Mouse (Mus musculus) urinary bladder, postnatal 25 days (tissue): ENCODE measurements around the gene Chaf1b.
A peak's percentile ranks its signal among the peaks of the same experiment; 100 is the strongest.

ENCODE experiments used
- DNase-seq: peaks from one replicate; pipeline ENCODE4 v3.0.0; 2022; ENCODE audit warnings: low spot score

The Chaf1b gene

DNA sequence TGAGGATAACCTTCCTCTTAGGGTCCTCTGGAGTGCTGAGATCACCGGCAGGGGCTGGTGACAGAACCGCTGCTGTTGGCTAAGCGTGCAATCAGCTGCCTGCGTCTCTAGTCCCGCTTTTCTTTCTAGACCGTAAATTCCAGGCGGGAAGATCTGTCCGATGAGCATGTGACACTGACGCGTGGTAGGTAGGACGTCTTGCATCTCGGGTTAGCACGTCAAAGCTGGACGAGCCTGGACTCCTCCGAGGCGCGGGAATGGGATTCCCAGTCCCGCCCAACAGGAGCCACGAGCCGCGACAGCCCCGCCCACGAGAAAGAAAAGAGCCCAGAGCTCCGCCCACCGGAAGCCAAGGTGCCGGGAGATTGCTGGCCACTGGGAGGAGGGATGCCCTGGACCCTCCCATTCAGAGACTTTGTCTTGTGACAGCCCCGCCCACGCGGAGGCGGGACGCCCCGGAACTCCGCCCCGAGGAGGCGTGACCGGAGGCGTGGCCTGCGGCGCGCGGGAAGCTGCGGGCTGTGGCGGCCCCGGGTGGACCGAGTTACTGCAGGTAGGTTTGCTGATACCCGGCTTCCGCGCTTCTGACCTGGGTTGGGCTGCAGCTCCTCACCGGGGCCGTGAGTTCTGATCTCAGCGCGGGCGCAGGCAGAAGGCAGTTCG is at the start of gene Chaf1b:
Gene Chaf1b, plus strand, starts transcription at position 479 of the 663 bp plus-strand sequence.
- DNase-seq: peak; percentile 98

DNA sequence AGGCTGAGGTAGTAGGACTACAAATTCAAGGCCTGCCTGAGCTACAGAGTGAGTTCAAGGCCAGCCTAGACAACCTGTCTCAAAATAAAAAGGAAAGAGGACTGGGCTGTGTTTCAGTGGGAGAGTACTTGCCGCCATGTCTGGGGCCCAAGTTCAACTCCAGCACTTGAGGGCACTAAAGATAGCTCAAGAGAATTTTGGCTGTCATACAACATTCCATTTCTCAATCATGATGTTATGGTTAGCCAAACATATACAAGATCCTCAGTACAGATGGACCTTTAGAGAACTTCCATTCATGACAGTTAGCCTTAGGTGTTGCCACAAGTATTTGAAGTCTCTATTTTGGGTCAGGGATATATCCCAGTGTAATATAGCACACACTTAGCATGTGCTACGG is 49.6 kb upstream of the Chaf1b start:
- DNase-seq: no peak

DNA sequence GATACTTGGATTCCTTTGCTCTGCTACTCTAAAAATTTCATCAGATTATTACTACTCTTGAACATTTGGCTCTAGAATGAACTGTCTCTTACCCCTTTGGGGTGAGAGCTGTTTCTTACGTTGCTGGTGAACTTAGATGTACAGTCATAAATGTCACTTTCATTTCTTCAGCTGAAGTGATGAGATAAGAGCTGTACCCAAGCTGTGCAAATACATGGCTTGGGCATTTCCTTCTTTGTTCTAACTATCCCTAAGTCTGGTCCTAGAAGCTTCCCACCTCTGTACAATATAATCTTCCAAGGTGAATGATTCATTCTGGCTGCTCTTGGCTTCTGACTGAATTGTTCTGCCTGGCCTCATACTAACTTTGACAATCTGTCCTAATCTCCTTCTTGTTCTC is 44.7 kb upstream of the Chaf1b start:
- no peak for DNase-seq

DNA sequence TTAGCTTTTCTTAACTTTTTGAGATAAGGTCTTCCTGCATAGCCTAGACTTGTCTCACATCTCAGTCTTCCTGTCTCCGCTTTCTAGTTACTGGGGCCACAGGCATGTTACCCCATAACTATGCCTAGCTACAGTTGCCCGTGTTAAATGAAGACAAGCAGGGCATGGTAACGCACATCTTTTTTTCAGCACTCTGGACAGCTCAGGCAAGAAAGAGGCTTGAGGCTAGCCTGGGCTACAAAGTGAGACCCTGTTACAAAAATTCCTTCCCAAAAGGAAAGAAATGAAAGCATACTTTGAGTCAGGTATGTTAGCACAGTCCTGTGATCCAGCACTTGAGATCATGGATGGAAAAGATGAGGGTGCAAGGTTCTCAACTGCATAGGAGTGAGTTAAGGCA is 33.2 kb upstream of the Chaf1b start:
- DNase-seq: no peak

DNA sequence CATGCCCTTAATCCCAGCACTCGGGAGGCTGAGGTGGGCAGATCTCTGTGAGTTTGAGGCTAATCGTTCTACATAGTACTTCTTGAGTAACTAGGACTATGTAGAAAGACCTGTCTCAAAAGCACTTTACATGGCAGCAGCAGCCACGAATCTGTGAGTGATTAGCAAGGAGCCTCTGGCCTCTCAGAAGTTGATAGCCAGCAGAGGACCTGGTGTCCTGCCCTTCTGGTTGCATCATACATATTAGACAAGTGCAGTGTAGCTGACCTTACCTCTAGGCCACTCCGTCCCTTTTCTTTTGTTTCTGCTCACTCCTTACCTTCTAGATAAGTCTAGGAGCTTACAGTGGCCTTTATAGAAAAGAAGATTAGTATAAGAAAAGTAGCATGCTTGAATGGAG is 23.7 kb upstream of the Chaf1b start:
- DNase-seq: no peak

DNA sequence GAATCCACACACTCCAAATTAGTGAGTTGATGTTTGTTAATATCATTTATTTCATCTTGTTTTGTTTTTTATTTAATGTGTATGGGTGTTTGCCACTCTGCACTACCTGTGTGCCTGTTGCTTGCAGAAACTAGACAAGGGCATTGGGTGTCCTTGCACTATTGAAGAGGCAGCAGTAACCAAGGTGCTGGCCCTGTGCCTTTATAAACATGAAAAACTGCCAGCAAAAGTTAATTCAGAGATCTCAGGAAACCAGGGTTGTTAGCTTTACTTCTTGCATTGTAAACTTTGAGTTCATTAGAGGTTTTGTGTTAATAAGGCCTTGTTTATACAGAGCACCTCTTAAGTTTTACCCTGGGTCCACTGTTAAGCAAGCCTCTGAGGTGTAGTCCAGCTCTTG is 23.0 kb upstream of the Chaf1b start:
- no peak for DNase-seq

DNA sequence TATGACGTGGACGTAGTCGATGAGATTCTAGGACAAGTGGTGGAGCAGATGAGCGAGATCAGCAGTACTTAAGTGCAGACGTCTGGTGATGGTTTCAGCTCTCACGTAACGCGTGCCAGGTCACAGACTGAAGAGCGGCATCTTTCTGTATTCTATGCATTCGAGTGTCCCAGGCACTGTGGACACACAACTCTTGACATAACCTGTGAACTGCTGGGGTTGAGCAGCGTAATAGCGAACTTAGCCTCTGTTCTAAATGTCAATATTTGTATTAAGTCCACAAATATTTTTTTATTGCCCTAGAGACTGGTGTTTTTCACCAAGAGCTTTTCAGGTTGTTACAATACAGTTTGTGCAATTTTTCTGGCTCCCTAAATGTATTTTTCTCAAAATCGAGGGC is 8.9 kb upstream of the Chaf1b start:
- DNase-seq: no peak

DNA sequence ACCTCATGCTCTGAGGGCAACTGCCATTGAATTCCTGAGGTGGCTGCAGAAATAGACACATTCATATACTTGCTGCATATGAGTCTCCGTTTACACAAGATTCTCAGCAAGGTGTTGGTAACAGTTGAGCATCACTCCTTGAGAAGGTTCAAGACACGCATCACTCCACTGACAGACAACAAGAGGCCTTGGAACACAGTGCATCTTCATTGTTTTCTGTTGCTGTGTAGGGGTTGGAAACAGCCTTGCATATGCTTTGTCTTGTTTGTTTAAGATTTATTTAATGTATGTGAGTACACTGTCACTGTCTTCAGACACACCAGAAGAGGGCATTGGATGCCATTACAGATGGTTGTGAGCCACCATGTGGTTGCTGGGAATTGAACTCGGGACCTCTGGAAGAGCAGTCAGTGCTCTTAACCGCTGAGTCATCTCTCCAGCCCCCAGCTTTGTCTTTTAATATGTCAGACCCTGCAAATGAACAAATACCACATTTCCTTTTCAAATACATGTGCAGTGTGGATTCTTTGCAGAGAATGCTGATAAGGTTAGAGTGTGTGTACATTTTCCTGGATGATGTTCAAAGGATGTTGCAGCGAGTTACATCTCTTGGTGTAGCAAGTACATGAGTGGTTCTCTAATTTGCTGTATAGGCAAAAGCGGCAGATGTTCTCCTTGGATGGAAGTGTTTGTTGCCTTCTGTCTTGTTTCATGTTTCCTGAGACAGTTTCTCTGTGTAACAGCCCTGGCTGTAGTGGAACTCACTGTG is 5.9 kb upstream of the Chaf1b start:
- no peak for DNase-seq

DNA sequence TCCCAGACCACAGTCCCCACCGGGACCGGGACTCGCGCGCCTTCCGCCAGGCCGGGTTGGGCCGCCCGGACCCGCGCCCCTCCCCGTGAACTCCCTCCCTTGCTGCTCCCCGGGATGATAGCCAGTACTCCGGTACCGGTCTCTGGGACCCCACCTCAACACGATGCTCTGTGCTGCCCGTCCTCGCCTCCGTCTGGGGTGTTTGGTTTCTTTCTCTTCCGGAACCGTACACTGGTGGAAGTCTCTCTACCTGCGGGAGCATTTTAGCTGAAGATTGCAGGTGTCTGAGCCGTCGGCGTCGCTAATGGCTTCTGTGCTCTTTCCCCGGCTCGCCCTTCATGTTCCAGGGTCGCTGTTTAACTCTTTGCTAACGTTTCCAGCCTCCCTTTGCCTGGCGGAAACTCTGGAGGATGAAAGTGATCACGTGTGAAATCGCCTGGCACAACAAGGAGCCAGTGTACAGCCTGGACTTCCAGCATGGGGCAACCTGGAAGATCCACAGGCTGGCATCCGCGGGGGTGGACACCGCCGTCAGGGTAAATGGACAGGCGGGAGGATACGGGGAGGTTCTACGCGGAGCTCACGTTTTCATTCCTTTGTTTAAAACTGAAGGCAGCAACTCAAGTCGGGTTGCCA is 503 bp downstream of the Chaf1b start:
- peak; percentile 8 for DNase-seq

DNA sequence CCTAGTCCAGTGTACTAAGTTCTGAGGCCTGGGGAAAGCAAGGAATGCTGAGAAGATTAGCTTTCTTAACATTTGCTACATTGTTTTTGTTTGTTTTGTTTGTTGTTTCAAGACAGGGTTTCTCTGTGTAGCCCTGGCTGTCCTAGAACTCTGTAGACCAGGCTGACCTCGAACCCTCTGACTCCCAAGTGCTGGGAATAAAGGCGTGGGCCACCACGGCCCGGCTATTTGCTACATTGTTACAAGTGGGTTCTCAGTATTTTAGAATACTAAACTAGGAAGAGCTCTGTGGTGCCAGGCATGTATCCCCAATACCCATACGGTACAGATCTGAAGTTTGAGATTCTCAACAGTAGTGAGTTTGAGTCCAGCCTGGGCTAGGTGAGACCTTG is 1.0 kb downstream of the Chaf1b start:
- DNase-seq: no peak

DNA sequence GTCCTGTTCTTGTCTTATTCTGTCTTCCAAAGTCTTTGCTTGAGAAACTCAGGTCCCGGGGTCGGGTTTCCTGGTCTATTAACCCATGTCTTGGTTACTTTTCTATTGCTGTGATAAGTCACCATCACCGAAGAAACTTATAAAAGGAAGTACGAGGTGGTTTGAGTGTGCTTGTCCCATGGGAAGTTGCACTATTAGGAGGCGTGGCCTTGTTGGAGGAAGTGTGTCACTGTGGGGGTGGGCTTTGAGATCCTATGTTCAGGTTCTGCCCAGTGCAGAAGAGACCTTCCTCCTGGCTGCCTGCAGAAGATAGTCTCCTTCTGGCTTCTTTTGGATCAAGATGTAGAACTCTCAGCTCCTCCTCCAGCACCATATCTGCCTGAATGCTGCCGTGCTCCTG is 4.8 kb downstream of the Chaf1b start:
- DNase-seq: no peak

DNA sequence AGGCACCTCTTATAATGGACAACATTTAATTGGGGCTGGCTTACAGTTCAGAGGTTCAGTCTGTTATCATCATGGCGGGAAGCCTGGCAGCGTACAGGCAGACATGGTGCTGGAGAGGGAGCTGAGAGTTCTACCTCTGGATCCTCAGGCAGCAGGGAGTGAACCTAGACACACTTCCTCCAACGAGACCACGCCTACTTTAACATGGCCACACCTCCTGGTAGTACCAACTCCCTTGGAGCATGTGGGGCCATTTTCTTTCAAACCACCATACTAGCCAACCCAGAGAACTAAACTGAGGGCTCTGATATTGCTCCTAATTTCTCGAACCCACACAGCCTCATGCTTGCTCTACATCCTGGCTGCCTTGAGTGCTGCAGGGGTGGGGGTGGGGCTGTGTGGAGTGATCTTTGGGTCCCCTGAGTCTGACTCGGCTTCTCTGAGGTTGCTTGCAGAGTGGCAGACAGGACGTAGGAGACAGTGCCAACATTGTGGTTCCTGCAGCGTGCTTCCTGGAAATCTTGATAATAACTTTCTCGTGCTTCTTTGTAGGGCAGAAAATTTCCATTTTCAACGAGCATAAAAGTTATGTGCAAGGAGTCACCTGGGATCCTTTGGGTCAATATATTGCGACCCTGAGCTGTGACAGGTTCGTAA is 7.4 kb downstream of the Chaf1b start:
- no peak for DNase-seq

DNA sequence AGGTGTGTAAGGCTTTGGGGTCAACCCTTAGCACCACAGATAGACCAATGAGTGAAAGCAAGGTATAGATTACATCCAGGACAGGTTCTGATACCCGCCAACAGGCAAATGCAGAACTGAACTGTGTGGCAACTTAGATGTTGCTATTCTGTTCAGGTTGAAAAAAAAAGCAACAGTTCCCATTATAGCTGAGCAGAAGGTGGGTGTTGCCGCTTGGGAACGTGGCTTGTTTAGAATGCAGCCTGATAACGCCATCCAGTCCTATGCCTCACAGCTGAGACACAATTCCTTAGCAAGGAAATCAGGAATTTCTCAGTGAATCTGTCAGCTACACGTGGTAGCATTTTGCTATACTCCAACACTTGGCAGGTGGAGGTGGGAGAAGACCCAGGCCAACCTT is 9.6 kb downstream of the Chaf1b start:
- DNase-seq: no peak

DNA sequence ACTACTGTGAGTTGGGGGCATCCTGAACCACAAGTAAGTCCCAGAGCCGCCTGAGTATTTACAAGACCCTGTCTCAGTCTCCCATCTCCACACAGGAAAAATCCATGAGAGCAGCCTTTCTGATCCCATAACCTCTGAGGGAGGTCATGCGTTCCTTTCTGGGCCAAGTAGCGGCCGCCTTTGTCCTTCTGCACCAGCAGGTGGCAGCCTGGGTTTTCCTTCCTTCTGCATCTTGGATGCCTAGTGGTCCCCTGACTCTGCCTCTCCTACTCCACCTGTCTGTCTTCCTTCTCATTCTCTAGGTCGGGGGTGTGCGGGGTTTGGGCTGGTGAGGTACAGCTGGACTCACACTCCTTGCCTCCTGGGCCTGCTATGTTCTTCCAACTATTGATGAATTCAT is 19.3 kb downstream of the Chaf1b start:
- DNase-seq: no peak

DNA sequence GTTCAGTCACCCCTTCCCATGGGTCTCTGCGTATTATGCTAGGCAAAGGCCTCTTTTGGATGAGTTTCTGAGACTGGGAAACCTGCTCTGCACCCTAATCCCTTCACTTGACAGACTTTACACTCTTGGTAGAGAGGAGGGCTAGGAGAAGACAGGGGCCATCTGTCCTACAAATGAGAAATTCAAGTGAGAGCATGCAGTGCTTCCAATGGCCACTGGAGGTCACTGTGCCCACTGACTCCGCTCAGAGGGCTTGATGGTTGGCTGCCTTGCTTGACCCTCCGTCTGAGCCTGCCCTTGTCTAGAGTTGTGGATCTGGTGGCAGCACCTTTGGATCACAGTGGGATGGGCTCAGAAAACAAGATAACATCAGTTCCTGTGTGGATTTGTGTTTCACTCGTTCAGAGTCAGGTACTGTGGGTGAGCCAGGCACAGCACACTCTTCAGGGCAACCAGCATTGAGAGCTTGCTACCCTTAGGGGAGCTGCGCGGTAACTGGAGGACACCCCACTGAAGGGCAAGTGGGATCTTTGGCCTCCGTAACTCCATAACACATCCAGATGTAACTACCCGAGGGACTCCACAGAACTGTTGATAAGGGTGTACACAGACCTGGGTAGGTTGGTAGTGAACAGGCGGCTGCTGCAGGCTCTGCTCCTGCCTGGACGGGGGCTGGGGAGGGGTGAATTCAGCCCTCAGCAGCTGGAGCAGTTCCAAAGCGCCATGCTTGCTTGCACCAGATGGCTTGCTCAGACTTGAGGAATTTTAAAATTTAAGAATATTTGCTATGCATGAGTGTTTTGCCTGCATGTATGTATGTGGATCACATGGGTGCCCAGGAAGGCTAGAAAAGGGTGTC is 22.7 kb downstream of the Chaf1b start:
- peak; percentile 53 for DNase-seq

DNA sequence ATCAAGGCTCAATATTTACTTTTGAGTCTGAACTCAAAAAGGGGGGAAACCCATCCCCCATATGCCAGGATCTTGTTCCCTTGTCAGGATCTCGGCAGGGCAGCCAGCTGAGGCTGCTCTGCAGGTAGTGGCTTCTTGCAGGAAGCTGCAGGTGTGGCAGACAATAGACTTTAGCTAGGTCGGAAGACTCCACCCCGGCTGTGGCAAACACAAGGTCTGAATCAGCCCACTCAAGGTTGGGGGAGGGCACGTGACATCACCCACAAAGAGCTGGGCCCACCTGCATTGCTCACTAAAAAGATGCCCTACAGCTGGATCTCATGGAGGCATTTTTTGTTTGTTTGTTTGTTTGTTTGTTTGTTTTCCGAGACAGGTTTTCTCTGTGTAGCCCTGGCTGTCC is 24.1 kb downstream of the Chaf1b start:
- DNase-seq: no peak

DNA sequence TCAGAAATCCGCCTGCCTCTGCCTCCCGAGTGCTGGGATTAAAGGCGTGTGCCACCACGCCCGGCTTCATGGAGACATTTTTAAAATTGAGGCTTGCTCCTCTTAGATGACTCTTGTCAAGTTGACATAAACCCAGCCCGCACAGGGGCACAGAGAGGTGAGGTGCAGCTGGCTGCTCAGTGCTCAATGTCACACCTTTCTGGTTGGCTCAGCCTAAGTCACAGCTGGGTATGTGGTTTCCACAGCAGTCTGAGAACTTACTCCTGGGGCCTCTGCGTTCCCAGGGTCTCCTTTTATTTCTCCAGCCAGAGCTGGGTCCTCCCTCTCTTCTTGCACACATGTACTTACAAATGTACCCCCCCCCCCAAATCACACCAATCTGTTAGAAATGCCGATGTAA is 24.5 kb downstream of the Chaf1b start:
- no peak for DNase-seq

DNA sequence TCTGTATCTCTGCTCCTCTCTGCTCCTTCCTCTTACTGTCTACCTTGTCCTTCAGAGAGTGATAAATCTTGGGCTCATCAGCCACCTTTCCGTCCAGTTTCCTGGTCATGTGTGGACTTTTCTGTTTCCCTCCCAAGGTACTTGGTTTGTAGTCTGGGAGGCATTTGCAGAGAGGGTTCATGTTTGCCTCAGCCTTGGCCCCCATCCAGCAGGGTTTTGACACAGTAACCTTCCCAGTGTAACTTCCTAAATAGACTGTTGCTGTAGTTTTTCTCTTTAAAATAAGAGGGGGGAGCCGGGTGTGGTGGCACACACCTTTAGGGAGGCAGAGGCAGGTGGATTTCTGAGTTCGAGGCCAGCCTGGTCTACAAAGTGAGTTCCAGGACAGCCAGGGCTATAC is 26.2 kb downstream of the Chaf1b start:
- no peak for DNase-seq

DNA sequence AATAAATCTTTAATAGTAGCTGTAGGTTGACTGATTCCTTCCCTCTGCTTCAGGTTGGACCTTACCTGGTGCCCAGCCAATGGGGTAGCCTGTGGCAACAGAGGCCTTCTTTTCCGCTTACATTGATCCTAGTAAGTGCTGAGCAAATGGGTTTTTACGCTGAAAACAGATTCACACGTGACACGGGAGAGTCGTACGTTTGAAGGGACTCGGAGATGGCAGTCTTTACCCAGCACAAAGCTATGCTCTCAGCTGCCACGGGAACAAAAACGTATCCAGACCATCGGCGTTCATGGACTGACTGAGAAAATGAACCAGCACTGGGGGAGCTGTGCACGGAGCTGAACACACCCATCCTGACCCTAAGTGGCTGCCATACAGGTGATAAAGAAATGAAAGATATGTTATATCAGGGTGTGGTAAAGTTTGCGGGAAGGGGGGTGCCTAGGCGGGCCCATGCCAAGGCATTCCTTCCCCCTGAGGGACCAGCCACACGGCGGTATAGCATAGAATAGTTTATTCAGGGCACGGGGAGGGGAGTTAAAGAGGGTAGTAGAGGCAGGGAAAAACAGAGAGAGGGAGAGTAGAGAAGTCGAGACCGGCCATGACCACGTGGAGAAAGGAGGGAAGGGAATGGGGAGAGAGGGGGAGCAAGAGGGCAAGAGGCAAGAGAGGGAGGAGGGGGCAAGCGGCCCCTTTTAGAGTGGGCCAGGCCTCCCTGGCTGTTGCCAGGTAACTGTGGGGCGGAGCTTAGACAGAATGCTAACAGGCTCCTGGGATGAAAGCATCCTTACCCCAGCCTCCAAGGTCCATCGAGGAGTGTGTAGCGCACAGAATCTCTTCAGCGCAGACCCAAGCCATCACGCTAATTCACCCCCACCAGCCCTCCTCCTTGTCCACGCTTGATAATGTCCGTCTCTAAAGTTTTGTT is 27.3 kb downstream of the Chaf1b start:
- DNase-seq: no peak

DNA sequence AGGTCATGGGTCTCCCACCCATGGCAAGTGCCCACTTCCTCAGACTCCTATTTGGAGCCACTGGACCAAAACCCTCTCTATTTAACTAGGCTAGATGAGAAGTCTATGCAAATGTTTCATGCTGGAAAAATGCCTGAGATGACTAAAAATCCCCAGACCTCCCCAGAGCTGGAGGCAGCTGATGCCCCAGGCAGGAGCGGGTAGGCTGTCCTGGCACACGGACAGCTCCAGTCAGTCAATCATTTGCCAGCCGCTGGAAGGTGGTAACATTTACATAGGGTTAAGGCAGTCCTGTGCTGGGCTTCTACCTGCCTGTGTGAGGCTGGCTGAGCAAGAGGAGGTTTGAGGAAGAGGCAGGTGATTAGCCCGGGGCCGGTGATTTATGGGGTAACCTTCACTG is 28.5 kb downstream of the Chaf1b start:
- no peak for DNase-seq

DNA sequence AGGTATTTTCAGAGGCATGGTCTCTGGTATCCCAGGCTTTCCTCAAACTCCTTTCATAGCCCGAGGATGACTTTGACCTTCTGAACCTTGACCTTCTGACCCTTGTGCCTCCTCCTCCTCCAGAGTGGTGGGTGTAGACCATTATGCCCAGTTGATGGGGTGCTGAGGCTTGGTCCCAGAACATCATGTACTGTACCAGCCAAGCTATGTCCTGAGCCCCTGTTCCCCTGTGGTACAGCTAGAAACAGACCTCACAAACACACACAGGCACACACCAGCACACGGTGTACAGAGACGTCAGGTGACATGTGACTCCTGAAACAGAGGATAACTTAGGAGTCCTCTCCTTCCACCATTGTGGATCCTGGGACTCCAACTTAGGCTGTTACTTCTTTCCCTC is 29.1 kb downstream of the Chaf1b start:
- DNase-seq: no peak
